Mouse (Mus musculus): ENCODE measurements around the gene Aox2.

Aox2 gene

DNA sequence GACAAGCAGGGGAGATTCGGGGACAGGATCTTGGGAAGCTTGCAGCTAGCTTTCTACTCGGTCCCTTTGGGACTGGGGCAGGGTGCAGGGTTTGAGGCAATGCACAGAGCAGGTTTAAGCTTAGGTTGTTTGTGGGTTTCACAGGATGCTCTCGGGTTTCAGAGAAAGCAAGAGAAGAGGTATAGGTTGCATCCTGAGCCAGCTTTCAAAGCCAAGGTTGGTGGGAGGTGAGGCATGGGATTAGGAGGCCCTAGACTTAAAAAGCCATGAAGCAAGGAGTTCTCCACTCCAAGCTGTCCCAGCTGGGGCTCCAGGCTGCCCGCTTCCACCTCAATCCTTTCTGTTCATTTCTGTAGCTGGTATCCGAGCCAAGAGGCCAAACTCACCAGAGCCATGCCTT lies at the start of gene Aox2:
Gene Aox2 (plus strand): TSS at position 301 of the 400 bp plus-strand sequence.
- in situ Hi-C loops (cut with MboI, MseI) = loop anchor here (10.0 to 25.0 kb wide), 2 partner anchors 123 to 841 kb away; no protein-coding TSS in a partner anchor

- in situ Hi-C loops (cut with MboI, MseI) = no loop called here
These were observed 49.2 kb upstream of the Aox2 start for GRCm38 (mm10) chr1:58228916-58229315.

DNA sequence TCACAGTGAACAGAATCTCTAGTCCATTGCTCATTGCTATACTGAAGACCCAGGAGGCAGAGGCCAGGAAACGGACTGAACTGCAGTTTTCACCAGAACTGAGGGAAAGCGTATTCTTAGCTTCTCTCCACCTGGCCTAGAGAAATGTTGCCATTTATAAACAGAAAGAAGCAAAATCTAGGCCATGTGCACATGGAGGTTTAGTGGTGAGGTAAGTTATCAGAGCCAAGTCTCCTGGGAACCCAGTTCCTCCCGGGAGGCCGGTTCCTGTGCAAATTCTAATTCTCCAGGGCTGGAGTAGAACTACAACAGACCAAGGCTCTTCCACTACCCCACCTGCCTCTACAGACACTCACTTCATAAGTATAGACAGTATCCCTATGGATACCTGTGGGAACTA lies 48.4 kb upstream of the Aox2 start:
- in situ Hi-C loops (cut with MboI, MseI) = no loop called here

- in situ Hi-C loops (cut with MboI, MseI) = no loop called here
These were observed 47.6 kb upstream of the Aox2 start for GRCm38 (mm10) chr1:58230542-58230941.

GRCm38 (mm10) chr1:58235405-58235804 lies 42.7 kb upstream of the Aox2 start:
- in situ Hi-C loops (cut with MboI, MseI) = no loop called here

DNA sequence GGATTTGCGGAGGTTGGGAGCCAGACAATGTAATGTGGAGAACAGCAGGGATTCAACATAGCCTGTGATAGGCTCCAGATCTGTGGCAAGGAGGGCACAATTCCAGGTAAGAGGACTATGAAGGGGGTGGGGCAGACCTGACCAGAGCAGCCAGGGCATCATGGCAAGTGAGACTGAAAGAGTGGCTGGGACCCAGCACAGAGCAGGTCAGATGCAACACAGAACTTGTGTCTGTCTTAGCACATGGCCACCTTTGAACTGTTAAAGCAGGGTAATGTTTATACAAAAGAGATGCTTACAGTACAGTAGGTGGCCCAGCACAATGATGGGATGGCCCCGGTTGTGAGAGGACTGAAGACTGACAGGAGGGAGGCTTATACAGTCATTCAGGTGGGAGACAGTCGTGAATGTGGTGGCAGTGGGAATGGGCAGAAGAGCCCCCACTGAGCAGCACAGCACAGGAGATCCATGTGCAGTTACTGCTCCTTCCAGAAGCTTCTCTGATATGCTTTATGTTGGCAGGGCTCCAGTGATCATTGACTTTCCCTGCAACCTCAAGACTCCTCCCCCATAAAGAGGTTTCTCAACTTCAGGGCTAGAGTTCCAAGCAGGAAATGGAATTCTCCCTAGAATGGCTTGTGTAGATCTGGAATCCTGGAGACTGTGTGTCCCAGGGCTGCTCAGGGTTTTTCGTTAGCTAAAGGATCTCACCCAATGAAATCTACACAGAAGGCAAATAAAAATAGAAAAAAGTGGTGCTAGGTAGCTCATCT lies 40.4 kb upstream of the Aox2 start:
- in situ Hi-C loops (cut with MboI, MseI) = no loop called here

DNA sequence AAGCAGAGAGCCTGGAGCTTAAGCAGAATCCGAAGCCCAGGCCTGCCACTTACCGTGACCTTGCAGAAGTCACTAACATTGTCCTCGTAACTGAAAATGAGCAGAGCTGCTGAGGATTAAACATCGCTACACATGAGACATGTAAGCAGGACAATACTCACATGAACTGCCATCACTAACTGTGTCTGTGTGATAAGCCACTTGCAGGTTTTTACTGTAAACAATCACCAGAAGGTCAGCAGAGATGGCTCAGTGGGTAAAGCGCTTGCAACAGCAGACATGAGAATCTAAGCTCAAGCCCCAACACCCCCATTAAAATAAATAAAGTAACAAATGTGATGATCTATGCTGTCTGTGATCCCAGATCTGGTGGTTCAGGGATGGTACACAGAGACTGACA lies 39.7 kb upstream of the Aox2 start:
- in situ Hi-C loops (cut with MboI, MseI) = no loop called here

- in situ Hi-C loops (cut with MboI, MseI) = no loop called here
These were observed 39.2 kb upstream of the Aox2 start for GRCm38 (mm10) chr1:58238961-58239360.

DNA sequence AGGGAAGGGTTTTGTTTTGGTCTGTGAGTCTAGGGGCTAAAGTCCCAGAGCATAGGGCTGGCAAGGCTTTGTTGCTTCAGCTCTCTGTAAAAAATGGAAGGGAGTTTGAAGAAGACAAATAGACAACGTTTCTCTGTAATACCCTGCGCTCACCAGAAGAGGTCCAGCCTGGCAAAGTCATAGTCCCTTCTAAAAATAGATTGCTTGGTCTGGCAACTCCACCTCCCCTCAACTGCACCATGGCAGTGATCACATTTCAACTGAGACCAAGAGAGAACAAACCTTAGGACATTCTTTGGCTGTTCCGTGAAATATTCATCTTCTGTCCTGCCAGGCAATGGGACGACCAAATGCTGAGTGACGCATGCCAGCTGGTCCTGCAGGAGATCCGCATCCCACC lies 37.8 kb upstream of the Aox2 start:
- in situ Hi-C loops (cut with MboI, MseI) = loop anchor here in 1 of 2 experiments (10.0 kb wide), 1 partner anchor 606 kb away; no protein-coding TSS in a partner anchor

- in situ Hi-C loops (cut with MboI, MseI) = loop anchor here in 1 of 2 experiments (10.0 kb wide), 1 partner anchor 610 kb away; no protein-coding TSS in a partner anchor
These were observed 33.6 kb upstream of the Aox2 start for GRCm38 (mm10) chr1:58244487-58244886.

DNA sequence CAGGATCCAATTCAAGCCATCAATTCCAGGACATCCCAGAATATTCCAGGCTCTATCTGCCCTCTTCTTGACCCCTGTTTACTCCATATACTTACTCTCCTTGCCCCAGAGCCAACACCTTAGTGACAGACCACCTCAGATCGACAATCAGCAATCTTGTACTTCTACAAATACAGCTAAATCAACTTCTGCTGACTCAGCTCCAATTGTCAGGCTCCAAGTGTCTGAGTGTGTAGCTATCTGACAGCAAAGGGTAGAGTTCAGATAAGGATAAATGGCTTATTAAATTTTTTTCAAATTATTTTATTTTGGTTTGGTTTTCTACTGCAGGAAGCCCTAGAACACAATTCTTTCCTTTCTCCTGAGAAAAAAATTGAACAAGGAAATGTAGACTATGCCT lies 29.6 kb upstream of the Aox2 start:
- in situ Hi-C loops (cut with MboI, MseI) = loop anchor here in 1 of 2 experiments (10.0 kb wide), 1 partner anchor 614 kb away; no protein-coding TSS in a partner anchor

- in situ Hi-C loops (cut with MboI, MseI) = no loop called here
These were observed 24.7 kb upstream of the Aox2 start for GRCm38 (mm10) chr1:58253466-58253865.

GRCm38 (mm10) chr1:58257195-58257991 lies 20.7 kb upstream of the Aox2 start:
- in situ Hi-C loops (cut with MboI, MseI) = no loop called here

DNA sequence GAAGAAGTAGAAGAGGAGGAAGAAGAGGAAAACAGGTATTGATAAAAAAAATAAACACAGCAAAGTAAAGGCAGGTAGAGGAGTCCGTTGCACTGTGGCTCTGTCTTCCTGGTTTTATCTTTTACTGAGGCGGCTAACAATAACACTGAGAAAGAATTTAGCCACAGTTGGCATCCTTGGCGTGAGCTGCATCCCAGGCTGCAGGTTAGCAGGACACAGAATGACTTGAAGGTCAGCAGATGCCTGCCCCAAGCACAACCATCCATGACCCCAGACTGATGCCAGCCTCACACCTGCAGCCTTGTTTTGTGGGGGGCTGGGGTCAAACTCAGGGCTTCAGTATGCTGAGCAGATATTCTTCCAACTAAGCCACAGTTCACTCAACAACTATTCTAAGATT lies 17.8 kb upstream of the Aox2 start:
- in situ Hi-C loops (cut with MboI, MseI) = no loop called here

DNA sequence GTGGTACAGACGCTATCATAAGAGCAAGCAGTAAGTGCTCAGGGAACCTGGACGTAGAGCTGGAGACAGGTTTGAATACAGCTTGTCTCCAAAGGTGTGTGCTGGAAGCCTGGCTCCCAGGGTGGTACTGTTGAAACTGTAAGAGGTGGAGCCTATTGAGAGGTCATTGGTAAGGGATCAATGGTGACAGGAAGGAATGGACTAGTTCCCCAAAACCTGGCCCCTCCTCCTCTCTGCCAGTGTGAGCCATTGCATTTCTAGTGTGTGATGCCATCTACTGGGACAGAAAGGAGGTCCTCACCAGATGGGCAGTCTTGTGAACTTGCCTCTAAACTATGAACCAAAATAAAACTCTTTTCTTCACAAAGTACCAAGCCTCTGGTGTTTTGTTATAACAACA lies 9.9 kb upstream of the Aox2 start:
- in situ Hi-C loops (cut with MboI, MseI) = no loop called here

GRCm38 (mm10) chr1:58270807-58271569 lies 7.1 kb upstream of the Aox2 start:
- in situ Hi-C loops (cut with MboI, MseI) = loop anchor here in 1 of 2 experiments (10.0 kb wide), 1 partner anchor 116 kb away; no protein-coding TSS in a partner anchor

DNA sequence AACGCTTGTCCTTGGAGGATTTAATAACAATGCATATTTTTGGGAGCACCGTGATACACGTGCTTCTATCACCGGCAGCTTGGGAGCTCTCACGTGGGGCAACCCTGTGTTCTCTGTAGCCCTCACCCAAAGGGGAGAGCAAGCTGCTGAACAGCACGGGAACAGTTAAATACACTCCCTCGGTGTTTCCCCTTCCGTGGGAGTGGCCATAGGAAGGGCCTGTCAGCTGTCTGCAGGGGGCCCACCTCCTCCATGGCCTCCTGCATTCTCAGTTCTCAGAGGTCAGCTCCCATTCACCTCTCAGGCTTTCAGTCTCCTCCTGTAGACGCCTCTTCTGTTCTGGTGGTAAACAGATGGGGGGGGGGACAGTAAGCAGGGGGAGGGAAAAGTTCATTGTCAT lies 2.2 kb upstream of the Aox2 start:
- in situ Hi-C loops (cut with MboI, MseI) = loop anchor here (10.0 to 25.0 kb wide), 2 partner anchors 121 to 839 kb away; no protein-coding TSS in a partner anchor

GRCm38 (mm10) chr1:58278513-58278912 lies 387 bp downstream of the Aox2 start:
- in situ Hi-C loops (cut with MboI, MseI) = loop anchor here (10.0 to 25.0 kb wide), 2 partner anchors 124 to 841 kb away; no protein-coding TSS in a partner anchor

GRCm38 (mm10) chr1:58280381-58280780 lies 2.3 kb downstream of the Aox2 start:
- in situ Hi-C loops (cut with MboI, MseI) = loop anchor here in 1 of 2 experiments (5.0 to 25.0 kb wide), 2 partner anchors 123 to 843 kb away; no protein-coding TSS in a partner anchor

DNA sequence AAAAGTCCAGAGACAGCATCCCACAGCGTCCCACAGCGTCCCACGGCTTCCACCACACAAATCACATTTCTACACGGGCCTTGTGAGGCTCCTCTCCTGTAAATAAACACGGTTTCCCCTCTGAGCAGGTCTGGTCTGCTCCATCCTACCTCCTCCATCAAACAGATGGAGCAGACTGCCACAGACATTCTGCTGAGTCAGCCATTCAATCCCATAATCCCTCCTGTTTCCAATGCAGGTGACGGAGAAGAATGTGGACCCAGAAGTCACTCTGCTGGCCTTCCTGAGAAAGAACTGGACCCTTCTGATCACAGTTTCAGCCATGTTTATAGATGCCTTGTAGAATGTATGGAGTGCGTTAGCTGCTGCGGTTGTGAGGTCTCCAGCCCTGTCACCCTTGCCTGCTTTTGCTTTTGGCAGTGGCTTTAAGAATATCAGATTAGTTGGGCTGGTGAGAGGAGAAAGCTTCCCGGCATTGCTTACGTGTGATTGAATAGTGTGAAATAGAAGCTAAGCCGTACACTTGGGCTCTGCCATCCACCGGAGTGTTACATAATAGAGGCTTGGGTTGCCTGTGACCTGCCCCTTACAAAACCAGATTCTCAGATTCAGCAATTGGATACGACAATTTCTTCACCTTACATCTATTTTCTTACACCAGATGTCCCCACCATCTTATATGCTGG lies 3.0 kb downstream of the Aox2 start:
- in situ Hi-C loops (cut with MboI, MseI) = loop anchor here in 1 of 2 experiments (5.0 to 25.0 kb wide), 2 partner anchors 124 to 844 kb away; no protein-coding TSS in a partner anchor

GRCm38 (mm10) chr1:58281625-58281988 lies 3.5 kb downstream of the Aox2 start:
- in situ Hi-C loops (cut with MboI, MseI) = loop anchor here in 1 of 2 experiments (5.0 to 25.0 kb wide), 2 partner anchors 124 to 844 kb away; no protein-coding TSS in a partner anchor
